Mouse (Mus musculus) MEL (cell line): ENCODE measurements around the gene Oas2. TPM values are rescaled to one million over a fixed set of nuclear protein-coding genes. Genes with fewer than 3 reads are reported as not detected.

ENCODE experiments used
- DNase-seq: peaks from one replicate; pipeline ENCODE4 v3.0.0; 2011; ENCODE audit warnings: low read depth, low spot score
- H3K27ac ChIP-seq: 2 replicates; pipeline ENCODE4 v1.5.1; 2012; ENCODE audit warnings: low read depth, mild to moderate bottlenecking, control low read depth, low read length, moderate library complexity; ENCODE audit not compliant: control insufficient read depth
- H3K27me3 ChIP-seq, 2 experiments: fragments of 150-350 bp in 1 of 2; sonication (generic) in 1 of 2; 2 replicates each; pipeline ENCODE4 v1.6.1; 2012; ENCODE audit warnings: low read length in 2 of 2, mild to moderate bottlenecking in 2 of 2, improper control_type of control experiment in 1 of 2, moderate library complexity in 1 of 2; ENCODE audit not compliant: insufficient read depth in 2 of 2, control insufficient read depth in 1 of 2
- H3K36me3 ChIP-seq, 2 experiments: 2 replicates each; pipeline ENCODE4 v1.6.1; 2012 to 2014; ENCODE audit warnings: low read length in 2 of 2, improper control_type of control experiment in 1 of 2, inconsistent platforms in 1 of 2, mild to moderate bottlenecking in 1 of 2; ENCODE audit not compliant: insufficient read depth in 2 of 2, control insufficient read depth in 1 of 2
- H3K4me1 ChIP-seq, 2 experiments: fragments of 150-350 bp in 1 of 2; sonication (generic) in 1 of 2; 2 replicates each; pipeline ENCODE4 v1.6.1; 2012; ENCODE audit warnings: low read length in 2 of 2, improper control_type of control experiment in 1 of 2, mild to moderate bottlenecking in 1 of 2; ENCODE audit not compliant: insufficient read depth in 2 of 2, control insufficient read depth in 1 of 2
- H3K4me3 ChIP-seq, 2 experiments: fragments of 150-350 bp in 1 of 2; sonication (generic) in 1 of 2; 2 replicates each; pipeline ENCODE4 v1.5.1; 2012; ENCODE audit warnings: low read depth in 2 of 2, low read length in 2 of 2, mild to moderate bottlenecking in 2 of 2, moderate library complexity in 2 of 2, control low read depth in 1 of 2, improper control_type of control experiment in 1 of 2; ENCODE audit not compliant: control insufficient read depth in 1 of 2, insufficient read depth in 1 of 2
- H3K79me2 ChIP-seq: 2 replicates; pipeline ENCODE4 v1.6.1; 2012; ENCODE audit warnings: mild to moderate bottlenecking, low read length, moderate library complexity; ENCODE audit not compliant: control insufficient read depth, poor library complexity, insufficient read depth
- H3K9ac ChIP-seq: 2 replicates; pipeline ENCODE4 v1.6.1; 2012; ENCODE audit warnings: low read depth, mild to moderate bottlenecking, control low read depth, low read length, moderate library complexity; ENCODE audit not compliant: control insufficient read depth, poor library complexity, severe bottlenecking
- H3K9me3 ChIP-seq: fragments of 150-350 bp; sonication (generic); replicated peaks from 2 replicates; pipeline ENCODE4 v1.6.1; 2012; ENCODE audit warnings: mild to moderate bottlenecking, low read length, improper control_type of control experiment, moderate library complexity; ENCODE audit not compliant: insufficient read depth
- CHD2 ChIP-seq: IDR thresholded peaks from 2 replicates; pipeline ENCODE4 v1.6.1; 2011; ENCODE audit warnings: low read length, improper control_type of control experiment
- EP300 ChIP-seq, 2 experiments: IDR thresholded peaks; 2 replicates each; pipeline ENCODE4 v1.6.1; 2011; ENCODE audit warnings: improper control_type of control experiment in 2 of 2, low read length in 2 of 2, low read depth in 1 of 2, mild to moderate bottlenecking in 1 of 2
- GABPA ChIP-seq: IDR thresholded peaks from 2 replicates; pipeline ENCODE4 v1.6.1; 2012; ENCODE audit warnings: low read depth, mild to moderate bottlenecking, inconsistent platforms, low read length, improper control_type of control experiment, moderate library complexity
- GATA1 ChIP-seq: IDR thresholded peaks from 2 replicates; pipeline ENCODE4 v1.6.1; 2011; ENCODE audit warnings: low read depth, low read length, improper control_type of control experiment
- JUND ChIP-seq: IDR thresholded peaks from 2 replicates; pipeline ENCODE4 v1.6.1; 2011; ENCODE audit warnings: low read depth, mild to moderate bottlenecking, improper control_type of control experiment, low read length
- MEF2A ChIP-seq: IDR thresholded peaks from 2 replicates; pipeline ENCODE4 v1.6.1; 2014; ENCODE audit warnings: low read depth, mild to moderate bottlenecking, inconsistent platforms, low read length, improper control_type of control experiment; ENCODE audit not compliant: poor library complexity, insufficient replicate concordance, severe bottlenecking; ENCODE audit errors: extremely low read depth
- MXI1 ChIP-seq: IDR thresholded peaks from 2 replicates; pipeline ENCODE4 v1.6.1; 2011; ENCODE audit warnings: mild to moderate bottlenecking, low read depth, low read length, improper control_type of control experiment
- MYB ChIP-seq: IDR thresholded peaks from 2 replicates; pipeline ENCODE4 v1.6.1; 2011; ENCODE audit warnings: mild to moderate bottlenecking, low read depth, low read length, improper control_type of control experiment
- MYC ChIP-seq: IDR thresholded peaks from 2 replicates; pipeline ENCODE4 v1.6.1; 2011; ENCODE audit warnings: low read depth, mild to moderate bottlenecking, low read length, improper control_type of control experiment, moderate library complexity
- NELFE ChIP-seq: IDR thresholded peaks from 2 replicates; pipeline ENCODE4 v1.6.1; 2011; ENCODE audit warnings: low read depth, low read length, improper control_type of control experiment
- NRF1 ChIP-seq: IDR thresholded peaks from 2 replicates; pipeline ENCODE4 v1.6.1; 2014; ENCODE audit warnings: low read depth, mild to moderate bottlenecking, inconsistent platforms, low read length, improper control_type of control experiment, moderate library complexity; ENCODE audit not compliant: poor library complexity, insufficient read depth, severe bottlenecking
- POLR2A ChIP-seq, 2 experiments: IDR thresholded peaks; 2 replicates each; pipeline ENCODE4 v1.6.1; 2011 to 2012; ENCODE audit warnings: low read length in 2 of 2, mild to moderate bottlenecking in 2 of 2, control low read depth in 1 of 2, improper control_type of control experiment in 1 of 2, low read depth in 1 of 2, moderate library complexity in 1 of 2; ENCODE audit not compliant: control insufficient read depth in 1 of 2, insufficient read depth in 1 of 2, poor library complexity in 1 of 2
- POLR2AphosphoS5 ChIP-seq: IDR thresholded peaks from 2 replicates; pipeline ENCODE4 v1.6.1; 2012; ENCODE audit warnings: low read depth, borderline replicate concordance, mild to moderate bottlenecking, inconsistent platforms, low read length, moderate library complexity, mixed read lengths
- RCOR1 ChIP-seq: IDR thresholded peaks from 2 replicates; pipeline ENCODE4 v1.6.1; 2012; ENCODE audit warnings: low read depth, mild to moderate bottlenecking, inconsistent platforms, low read length, improper control_type of control experiment
- SIN3A ChIP-seq: IDR thresholded peaks from 2 replicates; pipeline ENCODE4 v1.6.1; 2012; ENCODE audit warnings: low read length, improper control_type of control experiment, inconsistent platforms
- SMC3 ChIP-seq: IDR thresholded peaks from 2 replicates; pipeline ENCODE4 v1.6.1; 2011; ENCODE audit warnings: low read depth, low read length, improper control_type of control experiment
- TBP ChIP-seq: IDR thresholded peaks from 2 replicates; pipeline ENCODE4 v1.8.0; 2011; ENCODE audit warnings: low read depth, low read length, improper control_type of control experiment
- TCF12 ChIP-seq: IDR thresholded peaks from 2 replicates; pipeline ENCODE4 v1.6.1; 2014; ENCODE audit warnings: low read depth, mild to moderate bottlenecking, inconsistent platforms, low read length, improper control_type of control experiment, moderate library complexity
- ZC3H11A ChIP-seq: IDR thresholded peaks from 2 replicates; pipeline ENCODE4 v1.6.1; 2012; ENCODE audit warnings: low read depth, mild to moderate bottlenecking, inconsistent platforms, low read length, improper control_type of control experiment
- ZNF384 ChIP-seq: IDR thresholded peaks from 2 replicates; pipeline ENCODE4 v1.6.1; 2012; ENCODE audit warnings: low read depth, mild to moderate bottlenecking, inconsistent platforms, low read length, improper control_type of control experiment
- polyA plus RNA-seq, 2 experiments: library from polyadenylated mRNA; stranded (reverse) in 1 of 2; unstranded in 1 of 2; fragments of >175 nt in 1 of 2; fragments of >200 nt in 1 of 2; gene quantifications; 2 replicates each; pipeline versions ENCODE4 v1.2.1 to v1.2.4; 2012; ENCODE audit warnings: low replicate concordance in 2 of 2, low read depth in 1 of 2; ENCODE audit not compliant: insufficient read length in 2 of 2, insufficient read depth in 1 of 2, missing spikeins in 1 of 2
- total RNA-seq: library from RNA; depleted of rRNA; stranded (reverse); fragments of 300-350 nt; gene quantifications from 2 replicates; pipeline ENCODE4 v1.2.3, GENCODE M21; 2012

The Oas2 gene
- total and polyA plus RNA-seq, 3 experiments: 0.96 to 5.2 TPM; not detected in 1

DNA sequence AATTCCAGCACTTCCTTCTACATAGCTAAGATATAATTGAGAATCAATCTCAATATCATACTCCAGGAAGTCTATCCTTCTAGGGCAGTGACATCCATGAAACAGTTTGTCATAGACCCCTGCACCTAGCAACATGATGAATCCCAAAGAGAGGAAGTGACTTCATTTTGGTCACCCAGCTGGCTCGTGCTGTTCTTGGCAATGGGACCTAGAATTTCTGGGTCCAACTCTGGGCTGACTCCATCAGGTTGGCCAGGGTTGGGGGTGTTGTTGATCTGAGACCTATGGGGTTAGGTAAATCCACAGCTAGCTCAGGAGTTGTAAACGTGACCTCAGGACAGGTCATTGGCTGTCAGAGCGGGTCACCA is 62.2 kb downstream of the Oas2 start:
- Histone ChIP-seq H3K9me3 (no peaks in the 10 kb centered on the region), H3K27me3 (no peaks in the 10 kb centered on the region), H3K9ac (no peak overlapping the region), H3K27ac (no peak overlapping the region), H3K4me1 (no peaks in the 10 kb centered on the region), H3K36me3 (no peaks in the 10 kb centered on the region), H3K4me3 (no peak overlapping the region), H3K79me2 (no peaks in the 10 kb centered on the region)
- DNase-seq: no peak
- TF ChIP-seq TBP: no peak
- TF ChIP-seq NELFE: no peak
- TF ChIP-seq POLR2A (IDR thresholded peaks at IDR 0.05; ENCODE audit: control insufficient read depth in 1 of 2, insufficient read depth in 1 of 2, low read depth in 1 of 2, low read length in 2 of 2, poor library complexity in 1 of 2): no peak
- TF ChIP-seq GATA1: no peak
- no peak for TF ChIP-seq GABPA
- TF ChIP-seq SMC3: no peak
- no peak for TF ChIP-seq JUND
- no peak for TF ChIP-seq CHD2
- TF ChIP-seq MYC: no peak
- no peak for TF ChIP-seq EP300 (IDR thresholded peaks at IDR 0.05; ENCODE audit: low read depth in 1 of 2, low read length in 2 of 2)
- TF ChIP-seq SIN3A: no peak
- TF ChIP-seq MEF2A: no peak
- no peak for TF ChIP-seq TCF12
- no peak for TF ChIP-seq MYB
- no peak for TF ChIP-seq POLR2AphosphoS5
- no peak for TF ChIP-seq RCOR1
- TF ChIP-seq MXI1: no peak
- TF ChIP-seq ZC3H11A: no peak
- no peak for TF ChIP-seq ZNF384

DNA sequence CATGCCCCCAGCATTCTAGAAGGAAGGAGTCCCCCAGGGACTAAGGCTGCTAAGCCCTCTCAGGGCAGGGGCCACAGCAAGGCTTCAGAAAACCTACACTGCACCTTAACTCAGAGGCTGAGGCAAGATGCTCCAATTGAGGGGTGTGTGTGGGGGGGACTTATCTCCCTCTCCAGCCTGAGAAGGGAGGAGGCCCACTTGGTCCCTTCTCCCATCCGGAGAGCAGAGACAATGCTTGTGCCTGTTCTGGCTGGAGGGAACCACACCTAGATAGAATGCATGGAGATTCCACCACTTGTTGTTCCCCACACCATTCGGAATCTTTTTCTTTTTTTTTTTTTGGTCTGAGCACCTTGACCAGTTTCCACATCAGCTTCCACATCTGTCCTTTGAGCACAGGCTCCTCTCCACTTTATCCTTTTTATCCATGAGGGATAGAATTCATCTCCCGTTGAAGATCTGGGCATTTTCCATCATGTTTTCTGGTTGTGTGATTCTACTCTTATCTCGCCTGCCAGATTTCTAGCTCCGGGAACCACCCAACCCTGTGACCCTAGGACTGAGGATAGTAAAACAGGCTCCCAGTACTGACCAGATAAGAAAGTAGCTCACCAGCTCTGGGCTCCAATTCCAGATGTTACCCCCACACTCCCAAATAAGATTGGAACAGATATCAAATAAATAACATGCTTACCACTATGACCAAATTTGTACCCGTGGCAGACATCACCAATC is 62.7 kb downstream of the Oas2 start:
- Histone ChIP-seq H3K9me3 (no peaks in the 10 kb centered on the region), H3K4me1 (no peaks in the 10 kb centered on the region), H3K36me3 (no peaks in the 10 kb centered on the region), H3K9ac (no peak overlapping the region), H3K27me3 (no peaks in the 10 kb centered on the region), H3K79me2 (no peaks in the 10 kb centered on the region), H3K27ac (no peak overlapping the region), H3K4me3 (no peak overlapping the region)
- TF ChIP-seq EP300 (IDR thresholded peaks at IDR 0.05; ENCODE audit: low read depth in 1 of 2, low read length in 2 of 2) (0 out of 4 replicates have a peak, but pooled peaks of 1 of the 2 experiments have one; percentile 5), NRF1 (no peak)
- no peak for DNase-seq
